Mouse (Mus musculus) hindbrain, embryonic 11.5 days (tissue): ENCODE measurements around the gene Clps. TPM values are rescaled to one million over a fixed set of nuclear protein-coding genes. Genes with fewer than 3 reads are reported as not detected.

Experiments used
- ATAC-seq: fragments of 200-750 bp; cut with Nextera tagmentation; 2 replicates; pipeline ENCODE4 v1.8.0; 2017; ENCODE audit warnings: mild to moderate bottlenecking, moderate TSS enrichment, moderate library complexity; ENCODE audit not compliant: low FRiP score
- DNase-seq: peaks from one replicate; pipeline ENCODE4 v3.0.0-alpha.2; 2015; ENCODE audit warnings: low spot score
- H3K27ac ChIP-seq: fragments of 300-500 bp; sonication (generic); 2 replicates; pipeline ENCODE4 v1.5.1; 2014; ENCODE audit warnings: mild to moderate bottlenecking, low read depth, low read length
- H3K27me3 ChIP-seq: fragments of 300-500 bp; sonication (generic); 2 replicates; pipeline ENCODE4 v1.6.1; 2014; ENCODE audit warnings: mild to moderate bottlenecking, low read length, moderate library complexity, mixed read lengths; ENCODE audit not compliant: control insufficient read depth, insufficient read depth
- H3K36me3 ChIP-seq: fragments of 300-500 bp; sonication (generic); 2 replicates; pipeline ENCODE4 v1.6.1; 2014; ENCODE audit warnings: mild to moderate bottlenecking, low read length, moderate library complexity, mixed read lengths; ENCODE audit not compliant: control insufficient read depth, insufficient read depth
- H3K4me1 ChIP-seq: fragments of 300-500 bp; sonication (generic); replicated peaks from 2 replicates; pipeline ENCODE4 v1.6.1; 2014; ENCODE audit warnings: low read length, mixed read lengths; ENCODE audit not compliant: control insufficient read depth, insufficient read depth
- H3K4me2 ChIP-seq: fragments of 300-500 bp; sonication (generic); replicated peaks from 2 replicates; pipeline ENCODE4 v1.6.1; 2014; ENCODE audit warnings: mild to moderate bottlenecking, low read depth, low read length
- H3K4me3 ChIP-seq: fragments of 300-500 bp; sonication (generic); 2 replicates; pipeline ENCODE4 v1.5.1; 2014; ENCODE audit warnings: low read depth, low read length
- H3K9ac ChIP-seq: fragments of 300-500 bp; sonication (generic); 2 replicates; pipeline ENCODE4 v1.6.1; 2014; ENCODE audit warnings: low read depth, low read length
- H3K9me3 ChIP-seq: fragments of 300-500 bp; sonication (generic); 2 replicates; pipeline ENCODE4 v1.6.1; 2016; ENCODE audit warnings: low read length; ENCODE audit not compliant: control insufficient read depth
- WGBS: fragments of 180-500 bp; shearing (Covaris S2); extraction: QIAGEN DNeasy Blood & Tissue Kit; methylation state at CpG from one replicate; pipeline ENCODE4 v1.1.7; 2014; 5-methylcytosine and 5-hydroxymethylcytosine counted together
- polyA plus RNA-seq: library from polyadenylated mRNA; unstranded; fragments of >200 nt; fragmentation: Nextera tagmentation; extraction: Ambion mirVana; gene quantifications from 2 replicates; pipeline ENCODE4 v1.2.1, GENCODE M21; 2014

Gene Clps
- polyA plus RNA-seq, 1 experiment from 2014 or later = not detected

DNA sequence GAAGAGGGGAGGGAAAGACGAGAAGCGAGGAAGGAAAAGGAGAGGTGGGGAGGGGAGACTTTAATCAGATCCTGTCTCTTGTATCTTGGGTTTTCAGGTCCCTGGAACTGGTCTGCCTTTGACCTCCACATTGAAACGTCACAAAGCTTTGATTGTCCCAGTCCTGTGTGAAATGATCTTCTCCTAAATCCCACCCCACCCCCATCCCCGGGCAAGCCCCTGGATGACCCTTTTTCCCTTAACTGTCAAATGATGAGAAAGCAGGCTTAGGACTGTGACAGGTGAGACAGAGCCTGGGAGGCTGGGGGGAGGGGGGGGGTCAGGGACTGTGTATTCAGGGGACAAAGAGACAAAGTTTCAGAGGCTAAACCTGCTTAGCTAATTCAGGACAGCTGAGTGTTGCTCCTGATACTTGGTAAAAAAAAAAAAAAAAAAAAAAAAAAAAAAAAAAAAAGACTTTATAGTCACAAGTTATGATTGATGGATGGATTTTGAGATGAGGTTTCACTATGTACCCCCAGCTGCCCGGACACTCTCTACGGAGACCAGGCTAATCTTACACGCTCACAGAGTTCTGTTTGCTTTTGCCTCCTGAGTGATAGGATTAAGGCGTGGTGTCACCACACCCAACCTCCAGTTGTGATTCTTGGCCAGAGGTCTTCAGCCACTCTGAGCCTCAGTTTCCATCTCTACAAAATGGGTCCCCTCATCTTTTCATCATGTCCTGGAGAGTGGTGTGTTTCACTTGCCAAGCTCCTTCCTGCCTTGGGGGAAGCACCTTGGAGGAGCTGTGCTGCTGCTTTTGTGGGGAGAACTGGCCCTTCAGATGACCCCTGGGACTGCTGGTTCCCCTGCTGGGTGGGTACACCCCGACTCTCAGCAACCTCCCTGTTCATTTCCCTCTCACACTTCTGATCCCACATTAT lies 48.7 kb downstream of the Clps start:
- DNase-seq = peak; percentile 42
- Histone ChIP-seq H3K9ac (no peak overlapping the region), H3K9me3 (no peaks in the 10 kb centered on the region), H3K27ac (no peak overlapping the region), H3K27me3 (no peaks in the 10 kb centered on the region; the same call in 1 of the 2 replicates), H3K4me2 (no peak overlapping the region), H3K4me3 (no peak overlapping the region), H3K4me1 (no peaks in the 10 kb centered on the region; the same call in 1 of the 2 replicates), H3K36me3 (no peaks in the 10 kb centered on the region)
- ATAC-seq = no peak
- 33% methylated on average over 9 of the region's 9 CpGs for WGBS

DNA sequence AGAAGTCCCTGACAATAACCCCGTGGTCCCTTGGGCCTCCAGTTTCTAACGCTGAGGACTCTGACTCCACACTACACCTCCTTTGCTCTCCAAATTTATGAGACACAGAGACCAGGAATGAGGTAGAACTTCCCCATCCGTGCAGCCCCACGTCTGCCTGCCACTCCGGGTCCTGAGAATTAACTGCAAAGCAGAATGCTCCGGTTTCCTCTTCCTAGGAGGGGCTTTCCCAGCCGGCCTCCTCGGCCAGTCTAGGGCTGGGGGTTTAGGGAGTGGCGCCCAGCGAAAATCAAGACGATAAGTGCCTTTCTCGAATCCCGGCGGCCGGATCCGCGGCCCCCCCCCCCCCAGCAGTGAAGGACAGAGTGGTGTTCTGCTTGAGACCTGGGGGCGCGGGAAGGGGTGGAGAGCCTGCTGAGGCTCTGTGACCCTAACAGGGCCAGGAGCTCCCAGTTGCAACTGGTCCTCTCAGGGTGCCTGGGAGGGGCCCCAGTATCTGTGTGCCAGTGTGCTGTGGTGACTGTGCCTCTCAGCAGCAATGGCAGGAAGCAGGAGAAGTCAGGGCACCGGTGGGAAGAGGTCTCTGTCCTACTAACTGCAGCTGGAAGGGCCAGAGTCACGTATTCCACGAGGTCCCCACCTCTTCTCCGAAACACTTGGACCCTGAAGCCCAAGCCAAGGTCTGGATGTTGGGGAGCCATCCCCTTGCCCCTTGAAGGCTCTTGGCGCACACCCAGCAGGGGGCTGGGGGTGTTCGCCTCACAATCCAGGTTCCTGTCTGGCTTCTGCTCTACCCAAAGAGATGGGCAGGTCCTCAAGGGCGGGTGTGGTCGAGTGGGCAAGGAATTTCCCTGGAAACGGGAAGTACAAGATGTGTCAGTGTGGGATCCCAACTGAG lies 49.9 kb downstream of the Clps start:
- no peak for ATAC-seq
- 5% methylated on average over 28 of the region's 28 CpGs for WGBS
- Histone ChIP-seq H3K9me3 (no peaks in the 10 kb centered on the region), H3K4me1 (no peaks in the 10 kb centered on the region; the same call in 1 of the 2 replicates), H3K36me3 (no peaks in the 10 kb centered on the region), H3K27ac (no peak overlapping the region), H3K4me2 (peak overlapping the region; percentile 27; the same call in 1 of the 2 replicates), H3K4me3 (0 out of 2 replicates have a peak overlapping the region, but pooled peaks have one; percentile 2), H3K27me3 (no peaks in the 10 kb centered on the region; the same call in 1 of the 2 replicates), H3K9ac (no peak overlapping the region)
- DNase-seq = no peak

Other genes with a start within 250 kb of the Clps start
- 18.7 and 22.5 TPM in 2 replicates for gene Fance, start 247.2 kb downstream of the Clps start, polyA plus RNA-seq
- 445 and 475 TPM in 2 replicates for gene Rpl10a, start 232.3 kb downstream of the Clps start, polyA plus RNA-seq
- gene Tead3, start 209.9 kb downstream of the Clps start, polyA plus RNA-seq = 3.7 and 5.1 TPM in 2 replicates
- gene Tulp1, start 195.5 kb downstream of the Clps start, polyA plus RNA-seq = 2.9 and 4.1 TPM in 2 replicates
- gene Fkbp5, start 43.2 kb downstream of the Clps start, polyA plus RNA-seq = 11.9 and 12.1 TPM in 2 replicates
- not detected in 2 replicates for gene Armc12, start 30.0 kb downstream of the Clps start, polyA plus RNA-seq
- not detected in 2 replicates for gene Clpsl2, start 11.4 kb downstream of the Clps start, polyA plus RNA-seq
- gene Lhfpl5, start 14.9 kb upstream of the Clps start, polyA plus RNA-seq = 2.0 and 2.2 TPM in 2 replicates
- gene Srpk1, start 61.9 kb upstream of the Clps start, polyA plus RNA-seq = 133 and 164 TPM in 2 replicates
- gene Slc26a8, start 129.5 kb upstream of the Clps start, polyA plus RNA-seq = 0.38 and 0.52 TPM in 2 replicates
- gene Mapk14, start 130.6 kb upstream of the Clps start, polyA plus RNA-seq = 38.1 and 44.2 TPM in 2 replicates
- 0.70 and 1.5 TPM in 2 replicates for gene AC170998.1, start 165.3 kb upstream of the Clps start, polyA plus RNA-seq
- gene Mapk13, start 208.5 kb upstream of the Clps start, polyA plus RNA-seq = 3.3 TPM in 2 replicates
- 7.1 and 9.8 TPM in 2 replicates for gene Brpf3, start 240.3 kb upstream of the Clps start, polyA plus RNA-seq